Mouse (Mus musculus): ENCODE results near the gene Sub1.

The Sub1 gene

GRCm38 (mm10) chr15:11966367-11966766 lies 30.4 kb downstream of the Sub1 start:
- DNase-seq (ENCODE audit: low spot score in 2 of 2) = peak in 1 of 2 experiments; percentile 18

DNA sequence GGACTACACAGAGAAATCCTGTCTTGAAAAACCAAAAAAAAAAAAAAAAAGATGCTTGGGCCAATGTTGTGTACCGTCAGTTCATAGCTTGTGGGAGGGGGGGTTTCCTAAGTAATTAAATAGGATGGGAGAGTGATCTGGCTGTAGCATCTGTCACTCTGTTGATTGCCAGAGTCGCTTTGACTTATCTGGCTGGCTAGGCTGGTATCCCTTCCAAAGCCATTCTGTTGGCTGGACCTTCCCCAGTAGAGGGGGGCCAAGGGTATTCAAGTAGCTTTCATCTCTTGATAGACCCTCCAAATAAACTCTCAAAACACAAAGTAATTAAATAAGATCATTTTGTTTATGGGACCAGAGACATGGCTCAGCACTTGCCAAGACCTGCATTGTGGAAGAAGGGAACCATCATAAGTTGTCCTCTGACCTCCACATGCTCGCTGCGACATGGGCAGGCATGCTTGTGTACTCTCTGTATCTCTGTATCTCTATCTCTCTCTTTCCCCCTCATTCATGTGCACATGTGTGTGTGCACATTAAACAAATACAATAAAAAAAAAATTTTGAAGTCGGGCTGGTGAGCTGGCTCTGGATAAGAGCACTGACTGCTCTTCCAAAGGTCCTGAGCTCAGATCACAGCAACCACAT lies 31.5 kb downstream of the Sub1 start:
- DNase-seq (ENCODE audit: low spot score in 2 of 2) = no peak

DNA sequence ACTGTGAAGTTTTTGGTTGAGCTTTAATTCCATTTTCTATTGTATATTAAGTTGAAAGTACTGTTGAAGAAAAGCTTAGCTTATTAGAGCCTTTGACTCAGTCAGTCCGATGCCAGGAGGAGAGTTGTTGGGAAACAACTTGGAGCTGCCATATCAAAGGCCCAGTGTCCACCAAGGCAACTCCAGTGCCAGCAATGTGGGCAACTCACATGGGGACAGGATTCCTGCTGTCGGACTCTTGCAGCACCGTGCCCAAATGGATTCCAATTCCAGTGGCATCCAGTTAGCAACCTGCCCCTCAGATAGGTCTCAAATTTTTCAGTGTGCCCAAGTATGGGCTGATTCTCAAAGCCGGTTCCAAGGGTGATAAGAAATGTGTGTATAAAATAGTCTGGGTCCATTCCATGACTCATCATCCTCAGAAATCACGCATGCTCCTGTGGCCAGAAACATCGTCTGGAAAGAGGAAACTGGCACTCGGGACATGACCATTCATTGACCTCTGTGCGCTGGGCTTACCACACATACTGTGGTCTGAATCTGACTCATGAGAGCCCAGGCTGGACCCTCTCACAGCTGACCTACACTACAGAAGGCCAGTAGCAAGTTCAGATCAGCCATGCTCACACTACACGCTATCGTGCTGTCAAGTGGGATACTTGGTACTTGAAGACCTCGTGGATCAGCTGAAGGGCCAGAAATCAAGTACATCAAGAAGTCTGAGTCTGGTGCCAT lies 32.8 kb downstream of the Sub1 start:
- DNase-seq (ENCODE audit: low spot score in 2 of 2) = no peak

GRCm38 (mm10) chr15:11959716-11960115 lies 37.1 kb downstream of the Sub1 start:
- no peak for DNase-seq (ENCODE audit: low spot score in 2 of 2)

DNA sequence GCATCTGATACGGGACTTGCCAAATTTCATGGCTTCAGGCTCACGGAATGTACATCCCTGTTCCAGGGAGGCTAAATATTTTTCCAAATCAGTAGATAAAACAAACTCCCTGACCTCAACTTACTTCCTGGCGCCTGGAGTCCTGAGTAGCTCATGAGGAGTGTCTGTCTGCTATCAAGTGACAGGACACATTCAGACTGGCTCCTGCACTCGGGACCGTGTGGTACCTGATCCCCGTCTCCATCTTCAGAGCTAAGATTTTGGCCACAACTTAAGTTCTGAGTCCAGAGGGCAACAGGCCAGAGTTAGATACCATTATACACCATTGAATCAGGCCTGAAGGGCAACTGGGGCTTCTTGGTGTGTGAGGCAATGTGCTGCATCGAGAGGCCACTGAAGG lies 40.7 kb downstream of the Sub1 start:
- DNase-seq (ENCODE audit: low spot score in 2 of 2) = no peak

GRCm38 (mm10) chr15:11954190-11954589 lies 42.6 kb downstream of the Sub1 start:
- DNase-seq (ENCODE audit: low spot score in 2 of 2) = no peak

DNA sequence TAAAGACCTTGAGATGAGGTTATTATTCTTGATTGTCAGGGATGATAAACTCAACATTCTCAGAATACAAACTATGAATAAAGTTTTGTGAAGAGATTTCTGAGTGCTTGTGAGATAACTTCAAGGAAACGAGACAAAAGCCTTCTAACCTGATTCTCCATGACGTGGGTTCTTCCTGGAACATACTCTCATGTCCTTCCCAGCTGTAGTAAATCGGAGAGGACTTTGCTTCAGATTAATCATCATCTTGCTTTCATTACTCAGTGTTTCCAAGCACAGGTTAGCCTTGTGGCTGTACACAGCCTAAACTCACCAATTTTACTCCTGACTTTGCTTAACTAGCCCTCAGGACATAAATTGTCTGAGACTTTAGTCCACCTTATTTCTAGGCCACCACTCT lies 44.6 kb downstream of the Sub1 start:
- DNase-seq (ENCODE audit: low spot score in 2 of 2) = no peak

GRCm38 (mm10) chr15:11951181-11951580 lies 45.6 kb downstream of the Sub1 start:
- DNase-seq (ENCODE audit: low spot score in 2 of 2) = no peak

DNA sequence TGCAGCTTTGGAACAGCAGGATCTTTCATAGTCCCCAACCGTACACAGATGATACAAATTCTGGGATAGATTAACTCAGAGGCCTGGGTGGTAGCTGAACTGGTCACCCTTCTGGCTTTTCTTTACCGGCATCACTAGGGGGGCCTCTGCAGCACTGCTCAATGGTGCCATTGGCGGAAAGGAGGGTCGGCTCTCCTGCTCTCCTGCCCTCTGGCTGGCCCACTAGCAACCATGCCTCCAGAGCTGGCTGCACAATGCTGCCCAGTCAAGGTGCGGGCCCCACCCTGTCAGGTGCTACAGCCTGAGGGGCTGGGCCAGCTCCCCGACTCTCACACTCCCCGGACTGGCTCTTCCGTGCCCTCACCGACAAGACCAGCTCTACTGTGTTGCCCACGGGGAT lies 46.6 kb downstream of the Sub1 start:
- no peak for DNase-seq (ENCODE audit: low spot score in 2 of 2)

DNA sequence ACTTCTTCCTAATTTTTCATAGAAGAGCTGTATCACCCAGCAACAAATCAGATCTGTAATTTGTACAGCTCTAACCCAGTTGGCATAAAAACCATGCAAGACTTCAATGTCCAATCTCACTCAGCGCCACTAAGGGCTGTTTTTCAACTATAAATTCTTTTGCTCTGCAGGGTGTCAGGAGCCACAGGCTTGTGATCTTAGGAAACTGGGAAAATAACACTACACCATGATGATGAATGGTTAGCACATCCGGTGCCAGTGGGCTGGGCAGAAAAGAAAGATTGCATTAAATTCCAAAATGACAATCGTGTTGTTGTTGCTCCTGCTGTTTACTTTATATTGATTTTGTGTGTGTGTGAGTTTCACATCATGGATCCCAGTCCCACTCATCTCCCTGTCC lies 47.3 kb downstream of the Sub1 start:
- no peak for DNase-seq (ENCODE audit: low spot score in 2 of 2)

GRCm38 (mm10) chr15:11940855-11941254 lies 55.9 kb downstream of the Sub1 start:
- DNase-seq (ENCODE audit: low spot score in 2 of 2) = no peak
